Mouse (Mus musculus): ENCODE measurements around the gene Ddn. TPM values are rescaled to one million over a fixed set of nuclear protein-coding genes. Genes with fewer than 3 reads are reported as not detected.

Ddn gene
- total RNA-seq (2017): not detected in 3 replicates

GRCm38 (mm10) chr15:98809390-98809789 lies at the start of gene Ddn:
Gene Ddn (minus strand): TSS chr15:98809490.
- ATAC-seq (replicated peaks; ENCODE audit: insufficient number of reproducible peaks, low FRiP score, low TSS enrichment, poor library complexity, severe bottlenecking): no peak

- no peak for ATAC-seq (replicated peaks; ENCODE audit: insufficient number of reproducible peaks, low FRiP score, low TSS enrichment, poor library complexity, severe bottlenecking)
Measured at GRCm38 (mm10) chr15:98854214-98854613, 44.9 kb upstream of the Ddn start.

DNA sequence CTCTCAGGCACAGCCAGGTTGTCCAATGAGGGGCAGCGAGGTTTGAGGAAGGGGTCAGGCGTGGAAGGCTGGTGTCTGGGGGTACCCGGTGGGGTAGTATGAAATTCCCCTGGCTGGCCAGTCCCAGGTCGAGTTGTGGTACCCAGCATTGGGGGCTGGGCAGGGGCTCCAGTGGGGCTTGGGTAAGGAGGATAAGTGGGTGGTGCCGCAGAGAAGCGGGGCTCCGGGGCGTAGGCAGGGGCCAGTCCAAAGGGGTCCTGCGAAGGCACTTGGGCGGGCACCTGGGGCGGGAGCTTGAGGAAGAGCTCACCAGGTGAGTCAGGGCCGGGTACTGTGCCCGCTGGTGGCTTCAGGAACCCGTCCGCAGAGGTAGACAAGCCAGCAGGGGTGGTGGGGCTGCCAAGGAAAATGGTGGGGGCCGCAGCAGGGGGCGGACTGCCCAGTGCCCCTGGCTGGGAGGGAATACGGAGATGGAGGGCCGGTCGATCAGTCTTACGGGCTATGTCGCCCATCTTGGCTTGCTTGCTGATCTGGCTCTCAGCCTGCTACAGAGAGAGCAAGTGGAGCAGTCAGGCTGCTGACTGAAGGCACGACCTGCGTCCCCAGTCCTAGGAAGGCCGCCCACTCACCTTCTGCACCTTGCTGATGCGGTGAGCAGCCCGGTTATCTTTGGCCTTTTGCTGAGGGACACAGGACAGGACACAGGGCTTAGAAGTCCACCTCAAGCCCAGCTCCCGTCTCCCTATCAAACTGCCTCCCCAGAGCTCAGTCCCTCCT lies 44.1 kb upstream of the Ddn start:
- no peak for ATAC-seq (replicated peaks; ENCODE audit: insufficient number of reproducible peaks, low FRiP score, low TSS enrichment, poor library complexity, severe bottlenecking)

- no peak for ATAC-seq (replicated peaks; ENCODE audit: insufficient number of reproducible peaks, low FRiP score, low TSS enrichment, poor library complexity, severe bottlenecking)
Measured at GRCm38 (mm10) chr15:98852733-98853132, 43.4 kb upstream of the Ddn start.

- ATAC-seq (replicated peaks; ENCODE audit: insufficient number of reproducible peaks, low FRiP score, low TSS enrichment, poor library complexity, severe bottlenecking): no peak
Measured at GRCm38 (mm10) chr15:98852071-98852470, 42.8 kb upstream of the Ddn start.

DNA sequence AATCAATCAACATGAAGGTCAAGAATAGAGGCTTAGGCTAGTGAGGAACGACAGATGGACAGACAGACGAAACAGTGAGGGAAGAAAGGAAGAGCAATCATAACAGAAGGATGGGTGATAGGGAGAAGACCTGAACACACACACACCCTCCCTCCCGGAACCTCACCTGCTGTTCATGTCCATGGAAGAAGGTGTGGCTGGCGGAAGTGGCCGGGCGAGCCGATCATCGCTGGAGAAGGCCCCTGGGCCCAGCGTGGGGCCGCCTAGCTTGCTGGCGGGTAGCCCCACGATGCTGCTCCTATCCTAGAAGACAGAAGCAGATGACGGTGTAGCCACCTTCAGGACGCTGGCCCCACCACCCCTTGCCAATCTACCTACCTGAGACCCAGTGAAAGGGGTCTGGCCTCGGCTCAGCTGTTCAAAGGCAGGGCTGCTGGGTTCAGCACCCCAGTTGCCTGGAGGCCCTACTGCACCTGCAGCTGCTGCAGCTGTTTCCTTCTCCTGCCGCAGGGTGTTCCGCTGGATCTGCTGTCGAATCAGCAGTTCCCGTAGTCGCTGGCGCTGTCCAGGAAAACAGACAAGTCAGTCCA lies 42.0 kb upstream of the Ddn start:
- ATAC-seq (replicated peaks; ENCODE audit: insufficient number of reproducible peaks, low FRiP score, low TSS enrichment, poor library complexity, severe bottlenecking): no peak

GRCm38 (mm10) chr15:98850668-98851067 lies 41.4 kb upstream of the Ddn start:
- ATAC-seq (replicated peaks; ENCODE audit: insufficient number of reproducible peaks, low FRiP score, low TSS enrichment, poor library complexity, severe bottlenecking): no peak

- ATAC-seq (replicated peaks; ENCODE audit: insufficient number of reproducible peaks, low FRiP score, low TSS enrichment, poor library complexity, severe bottlenecking): no peak
Measured at GRCm38 (mm10) chr15:98849956-98850600, 40.8 kb upstream of the Ddn start.

GRCm38 (mm10) chr15:98849165-98849564 lies 39.9 kb upstream of the Ddn start:
- ATAC-seq (replicated peaks; ENCODE audit: insufficient number of reproducible peaks, low FRiP score, low TSS enrichment, poor library complexity, severe bottlenecking): no peak

DNA sequence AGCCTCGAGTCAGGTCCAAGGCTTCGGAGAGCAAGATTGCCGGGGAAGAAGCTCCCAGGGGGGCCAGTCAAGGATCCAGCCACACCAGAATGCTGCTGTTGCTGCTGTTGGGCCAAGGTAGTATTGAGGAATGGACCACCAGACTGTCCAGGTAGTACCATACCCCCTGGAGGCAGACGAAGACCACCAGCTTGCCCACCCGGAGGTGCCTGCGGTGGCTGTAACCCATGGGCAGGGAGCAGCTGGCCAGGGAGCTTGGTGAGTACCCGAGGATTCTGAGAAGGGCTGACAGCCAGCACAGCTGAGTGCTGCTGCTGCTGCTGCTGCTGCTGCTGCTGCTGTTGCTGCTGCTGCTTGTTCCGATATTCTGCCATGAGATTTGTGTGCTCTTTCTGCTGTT lies 36.9 kb upstream of the Ddn start:
- no peak for ATAC-seq (replicated peaks; ENCODE audit: insufficient number of reproducible peaks, low FRiP score, low TSS enrichment, poor library complexity, severe bottlenecking)

GRCm38 (mm10) chr15:98845149-98845548 lies 35.9 kb upstream of the Ddn start:
- ATAC-seq (replicated peaks; ENCODE audit: insufficient number of reproducible peaks, low FRiP score, low TSS enrichment, poor library complexity, severe bottlenecking): no peak

GRCm38 (mm10) chr15:98843595-98844223 lies 34.4 kb upstream of the Ddn start:
- ATAC-seq (replicated peaks; ENCODE audit: insufficient number of reproducible peaks, low FRiP score, low TSS enrichment, poor library complexity, severe bottlenecking): no peak

GRCm38 (mm10) chr15:98839671-98840585 lies 30.6 kb upstream of the Ddn start:
- no peak for ATAC-seq (replicated peaks; ENCODE audit: insufficient number of reproducible peaks, low FRiP score, low TSS enrichment, poor library complexity, severe bottlenecking)

GRCm38 (mm10) chr15:98839161-98839560 lies 29.9 kb upstream of the Ddn start:
- no peak for ATAC-seq (replicated peaks; ENCODE audit: insufficient number of reproducible peaks, low FRiP score, low TSS enrichment, poor library complexity, severe bottlenecking)

DNA sequence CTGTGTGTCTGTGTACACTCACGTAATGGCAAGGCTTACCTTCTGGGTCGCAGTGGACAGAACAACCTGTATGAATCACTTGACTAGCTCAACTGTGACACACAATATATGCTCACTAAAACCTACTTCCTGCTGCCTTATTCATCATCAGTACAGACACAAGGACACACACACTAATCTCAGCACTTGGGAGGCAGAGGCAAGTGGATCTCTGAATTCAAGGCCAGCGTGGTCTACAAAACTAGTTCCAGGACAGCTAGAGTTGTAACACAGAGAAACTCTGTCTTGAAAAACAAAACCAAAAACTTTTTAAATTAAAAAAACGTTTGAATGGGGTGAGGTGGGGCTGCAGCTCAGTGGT lies 28.4 kb upstream of the Ddn start:
- ATAC-seq (replicated peaks; ENCODE audit: insufficient number of reproducible peaks, low FRiP score, low TSS enrichment, poor library complexity, severe bottlenecking): no peak

DNA sequence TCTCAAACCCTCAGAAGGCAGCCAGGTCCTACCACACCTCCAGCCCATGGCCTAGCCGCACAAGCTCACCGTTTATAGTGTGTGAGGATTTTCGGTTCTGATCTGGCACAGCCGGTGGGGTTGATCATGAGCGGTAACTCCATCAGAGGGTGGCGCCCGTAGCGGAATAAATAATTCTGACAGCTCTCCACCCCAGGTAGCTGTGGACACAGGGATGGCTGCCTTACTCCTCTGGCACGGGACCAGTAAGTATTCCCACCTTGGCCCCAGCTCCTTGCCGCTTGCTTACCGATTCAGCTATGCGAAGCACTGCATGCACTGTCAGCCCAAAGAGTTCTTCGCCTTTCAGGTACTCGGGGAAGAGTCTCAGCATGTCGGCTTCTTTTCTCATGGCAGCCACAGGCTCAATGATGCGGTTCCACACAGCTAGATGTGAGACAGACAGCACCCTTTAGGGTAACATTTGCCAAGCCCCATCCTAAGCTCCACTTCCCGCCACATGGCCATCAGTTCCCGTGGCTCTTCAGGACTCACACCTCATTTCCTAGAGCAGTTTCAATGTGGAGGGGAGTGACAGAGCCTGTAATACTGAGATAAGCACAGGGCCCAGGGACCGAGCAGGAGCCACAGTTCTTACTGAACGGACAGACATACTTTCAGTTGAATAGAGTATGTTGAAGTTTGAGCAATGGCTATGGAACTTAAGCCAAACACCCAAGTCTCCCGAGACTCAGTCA lies 27.9 kb upstream of the Ddn start:
- no peak for ATAC-seq (replicated peaks; ENCODE audit: insufficient number of reproducible peaks, low FRiP score, low TSS enrichment, poor library complexity, severe bottlenecking)

- no peak for ATAC-seq (replicated peaks; ENCODE audit: insufficient number of reproducible peaks, low FRiP score, low TSS enrichment, poor library complexity, severe bottlenecking)
Measured at GRCm38 (mm10) chr15:98835291-98835690, 26.0 kb upstream of the Ddn start.

GRCm38 (mm10) chr15:98834059-98834458 lies 24.8 kb upstream of the Ddn start:
- ATAC-seq (replicated peaks; ENCODE audit: insufficient number of reproducible peaks, low FRiP score, low TSS enrichment, poor library complexity, severe bottlenecking): no peak
